Mouse (Mus musculus) stomach, postnatal 0 days (tissue): ENCODE data around the gene Snx32. TPM values are rescaled to one million over a fixed set of nuclear protein-coding genes. Genes with fewer than 3 reads are reported as not detected.

Experiments
- ATAC-seq: fragments of 200-750 bp; cut with Nextera tagmentation; 2 replicates; pipeline ENCODE4 v1.8.0; 2017; ENCODE audit not compliant: low FRiP score, low TSS enrichment
- DNase-seq: peaks from one replicate; pipeline ENCODE4 v3.0.0-alpha.2; 2016; ENCODE audit warnings: low spot score
- H3K27ac ChIP-seq: fragments of 300-500 bp; sonication (generic); replicated peaks from 2 replicates; pipeline ENCODE4 v1.5.1; 2014; ENCODE audit warnings: mild to moderate bottlenecking, control low read depth
- H3K27me3 ChIP-seq: fragments of 300-500 bp; sonication (generic); 2 replicates; pipeline ENCODE4 v1.6.1; 2014; ENCODE audit warnings: low read length; ENCODE audit not compliant: control insufficient read depth, insufficient read depth
- H3K36me3 ChIP-seq: fragments of 300-500 bp; sonication (generic); 2 replicates; pipeline ENCODE4 v1.6.1; 2014; ENCODE audit warnings: low read length, mixed read lengths; ENCODE audit not compliant: control insufficient read depth, insufficient read depth
- H3K4me1 ChIP-seq: fragments of 300-500 bp; sonication (generic); replicated peaks from 2 replicates; pipeline ENCODE4 v1.6.1; 2014; ENCODE audit warnings: antibody characterized with exemption; ENCODE audit not compliant: control insufficient read depth, insufficient read depth
- H3K4me2 ChIP-seq: fragments of 300-500 bp; sonication (generic); replicated peaks from 2 replicates; pipeline ENCODE4 v1.6.1; 2014; ENCODE audit warnings: low read depth, mild to moderate bottlenecking, control low read depth, moderate library complexity
- H3K4me3 ChIP-seq: fragments of 300-500 bp; sonication (generic); 2 replicates; pipeline ENCODE4 v1.5.1; 2014; ENCODE audit warnings: low read depth, low read length, control low read depth
- H3K9ac ChIP-seq: fragments of 300-500 bp; sonication (generic); 2 replicates; pipeline ENCODE4 v1.6.1; 2014; ENCODE audit warnings: mild to moderate bottlenecking, low read length, control low read depth, mixed read lengths
- H3K9me3 ChIP-seq: fragments of 300-500 bp; sonication (generic); 2 replicates; pipeline ENCODE4 v1.6.1; 2016; ENCODE audit warnings: low read length; ENCODE audit not compliant: control insufficient read depth
- CTCF ChIP-seq: IDR thresholded peaks from 2 replicates; pipeline ENCODE4 v1.5.1; 2016; ENCODE audit warnings: antibody characterized with exemption, low read depth, mild to moderate bottlenecking, moderate library complexity
- EP300 ChIP-seq: optimal IDR thresholded peaks from 2 replicates; pipeline ENCODE3; 2016; ENCODE audit warnings: antibody characterized with exemption
- WGBS: fragments of 180-500 bp; shearing (Covaris S2); extraction: QIAGEN DNeasy Blood & Tissue Kit; methylation state at CpG from one replicate; pipeline ENCODE4 v1.1.7; 2014; 5-methylcytosine and 5-hydroxymethylcytosine counted together
- polyA plus RNA-seq: library from polyadenylated mRNA; unstranded; fragments of >200 nt; fragmentation: Nextera tagmentation; extraction: Ambion mirVana; gene quantifications from 2 replicates; pipeline ENCODE4 v1.2.1, GENCODE M21; 2015

Snx32 gene
- polyA plus RNA-seq, 1 experiment from 2014 or later = 2.8 TPM

- TF ChIP-seq CTCF (no peak), EP300 (no peak)
- peaks cover 5% of the 10 kb centered on the region for H3K36me3 ChIP-seq
- DNase-seq (no peak), ATAC-seq (no peak)
- no peaks in the 10 kb centered on the region for H3K27me3 ChIP-seq
- 72% methylated on average over 12 of the region's 12 CpGs for WGBS
- H3K9me3 ChIP-seq = no peaks in the 10 kb centered on the region
- H3K4me1 ChIP-seq = peaks cover 2% of the 10 kb centered on the region; the same call in 1 of the 2 replicates
- H3K4me2 ChIP-seq = peak overlapping the region; percentile 91
- peak overlapping the region; percentile 91; the same call in 1 of the 2 replicates for H3K9ac ChIP-seq
- H3K27ac ChIP-seq = no peak overlapping the region
- peak overlapping the region; percentile 82 for H3K4me3 ChIP-seq
These were observed 55.3 kb downstream of the Snx32 start for GRCm38 (mm10) chr19:5455037-5455436.

DNA sequence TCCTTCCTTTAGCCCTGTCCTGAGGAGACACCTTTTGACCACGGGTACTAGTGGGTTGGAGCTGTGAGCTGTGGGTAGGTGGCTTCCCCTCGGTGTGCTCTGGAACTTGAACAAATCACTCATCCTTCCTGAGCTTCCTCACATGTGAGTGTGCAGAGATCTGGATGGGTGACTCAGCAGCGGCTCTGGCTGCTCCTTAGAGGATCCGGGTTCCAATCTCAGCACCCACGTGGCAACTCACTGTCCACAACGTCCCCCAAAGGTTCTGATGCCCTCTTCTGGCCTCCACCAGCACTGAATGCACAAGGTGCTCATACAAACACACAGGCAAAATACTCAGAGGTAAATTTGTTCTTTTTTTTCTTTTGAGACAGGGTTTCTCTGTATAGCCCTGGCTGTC lies 58.6 kb downstream of the Snx32 start:
- H3K4me1 ChIP-seq = peaks cover 2% of the 10 kb centered on the region; the same call in 1 of the 2 replicates
- DNase-seq (no peak), ATAC-seq (no peak)
- 75% methylated on average over 6 of the region's 6 CpGs for WGBS
- H3K27ac ChIP-seq = no peak overlapping the region
- no peak overlapping the region for H3K9ac ChIP-seq
- H3K4me3 ChIP-seq = no peak overlapping the region
- H3K9me3 ChIP-seq = no peaks in the 10 kb centered on the region
- peaks cover 3% of the 10 kb centered on the region; the same call in 1 of the 2 replicates for H3K27me3 ChIP-seq
- H3K4me2 ChIP-seq = no peak overlapping the region
- peaks cover 5% of the 10 kb centered on the region for H3K36me3 ChIP-seq
- TF ChIP-seq EP300 (no peak), CTCF (no peak)

- H3K9me3 ChIP-seq = no peaks in the 10 kb centered on the region
- H3K4me3 ChIP-seq = no peak overlapping the region
- H3K27ac ChIP-seq = no peak overlapping the region
- TF ChIP-seq CTCF (no peak), EP300 (no peak)
- WGBS = 66% methylated on average over 3 of the region's 3 CpGs
- H3K9ac ChIP-seq = no peak overlapping the region
- H3K36me3 ChIP-seq = peaks cover 5% of the 10 kb centered on the region
- H3K4me2 ChIP-seq = no peak overlapping the region
- DNase-seq = no peak
- ATAC-seq = no peak
- H3K4me1 ChIP-seq = no peaks in the 10 kb centered on the region
- peaks cover 3% of the 10 kb centered on the region; the same call in 1 of the 2 replicates for H3K27me3 ChIP-seq
These were observed 60.7 kb downstream of the Snx32 start for GRCm38 (mm10) chr19:5449673-5450072.

GRCm38 (mm10) chr19:5448354-5449150 lies 61.8 kb downstream of the Snx32 start:
- H3K36me3 ChIP-seq = no peaks in the 10 kb centered on the region
- WGBS = 5% methylated on average over 36 of the region's 36 CpGs
- peaks cover 3% of the 10 kb centered on the region; the same call in 1 of the 2 replicates for H3K27me3 ChIP-seq
- no peak overlapping the region for H3K9ac ChIP-seq
- no peaks in the 10 kb centered on the region for H3K4me1 ChIP-seq
- TF ChIP-seq CTCF = no peak
- no peak for TF ChIP-seq EP300
- H3K4me3 ChIP-seq = peak overlapping the region; percentile 51
- no peaks in the 10 kb centered on the region for H3K9me3 ChIP-seq
- peak overlapping the region; percentile 92 for H3K4me2 ChIP-seq
- peak; percentile 56 for DNase-seq
- ATAC-seq = peak; percentile 50
- no peak overlapping the region for H3K27ac ChIP-seq

- Histone ChIP-seq H3K9ac (peak within 1 kb of the TSS; percentile 48), H3K9me3 (no peaks in the 10 kb centered on the region), H3K4me2 (peak within 1 kb of the TSS; percentile 92), H3K27me3 (peaks cover 3% of the 10 kb centered on the region; the same call in 1 of the 2 replicates), H3K4me3 (peak within 1 kb of the TSS; percentile 51), H3K4me1 (no peaks in the 10 kb centered on the region), H3K27ac (no peak within 1 kb of the TSS), H3K36me3 (no peaks in the 10 kb centered on the region)
- DNase-seq (peak; percentile 88), ATAC-seq (peak; percentile 70)
- TF ChIP-seq CTCF (0 out of 2 replicates have a peak, but pooled peaks have one; percentile 2), EP300 (no peak)
- under 1% methylated on average over 70 of the region's 70 CpGs for WGBS
These were observed 62.6 kb downstream of the Snx32 start, which contains the start of gene Fosl1 for GRCm38 (mm10) chr19:5447515-5448353. Fosl1 (plus strand) TSS chr19:5447547.
